Mouse (Mus musculus) hindbrain, embryonic 14.5 days (tissue): Measurements from ENCODE around the gene Hnrnpd. TPM values are rescaled to one million over a fixed set of nuclear protein-coding genes. Genes with fewer than 3 reads are reported as not detected.

Source experiments
- ATAC-seq: fragments of 200-750 bp; cut with Nextera tagmentation; 2 replicates; pipeline ENCODE4 v1.8.0; 2017; ENCODE audit warnings: moderate number of reproducible peaks, mild to moderate bottlenecking, moderate TSS enrichment, moderate library complexity; ENCODE audit not compliant: low FRiP score
- DNase-seq: peaks from one replicate; pipeline ENCODE4 v3.0.0-alpha.2; 2015; ENCODE audit warnings: low spot score
- H3K27ac ChIP-seq: fragments of 300-500 bp; sonication (generic); 2 replicates; pipeline ENCODE4 v1.5.1; 2014; ENCODE audit warnings: mild to moderate bottlenecking, moderate library complexity
- H3K27me3 ChIP-seq: fragments of 300-500 bp; sonication (generic); 2 replicates; pipeline ENCODE4 v1.6.1; 2014; ENCODE audit warnings: mild to moderate bottlenecking, low read length, mixed read lengths; ENCODE audit not compliant: control insufficient read depth, insufficient read depth
- H3K36me3 ChIP-seq: fragments of 300-500 bp; sonication (generic); replicated peaks from 2 replicates; pipeline ENCODE4 v1.6.1; 2014; ENCODE audit not compliant: control insufficient read depth, insufficient read depth
- H3K4me1 ChIP-seq: fragments of 300-500 bp; sonication (generic); replicated peaks from 2 replicates; pipeline ENCODE4 v1.6.1; 2014; ENCODE audit warnings: antibody characterized with exemption, low read length, mixed read lengths; ENCODE audit not compliant: control insufficient read depth, insufficient read depth
- H3K4me2 ChIP-seq: fragments of 300-500 bp; sonication (generic); replicated peaks from 2 replicates; pipeline ENCODE4 v1.6.1; 2014; ENCODE audit warnings: mild to moderate bottlenecking, moderate library complexity
- H3K4me3 ChIP-seq: fragments of 300-500 bp; sonication (generic); replicated peaks from 2 replicates; pipeline ENCODE4 v1.5.1; 2014; ENCODE audit warnings: mild to moderate bottlenecking, low read length
- H3K9ac ChIP-seq: fragments of 300-500 bp; sonication (generic); 2 replicates; pipeline ENCODE4 v1.6.1; 2014
- H3K9me3 ChIP-seq: fragments of 300-500 bp; sonication (generic); 2 replicates; pipeline ENCODE4 v1.6.1; 2016; ENCODE audit warnings: low read length; ENCODE audit not compliant: control insufficient read depth
- WGBS: fragments of 180-500 bp; shearing (Covaris S2); extraction: QIAGEN DNeasy Blood & Tissue Kit; methylation state at CpG from one replicate; pipeline ENCODE4 v1.1.7; 2014; 5-methylcytosine and 5-hydroxymethylcytosine counted together
- polyA plus RNA-seq: library from polyadenylated mRNA; unstranded; fragments of >200 nt; fragmentation: Nextera tagmentation; extraction: Ambion mirVana; gene quantifications from 2 replicates; pipeline ENCODE4 v1.2.1, GENCODE M21; 2014

Gene Hnrnpd
- polyA plus RNA-seq: 105 and 122 TPM in 2 replicates

DNA sequence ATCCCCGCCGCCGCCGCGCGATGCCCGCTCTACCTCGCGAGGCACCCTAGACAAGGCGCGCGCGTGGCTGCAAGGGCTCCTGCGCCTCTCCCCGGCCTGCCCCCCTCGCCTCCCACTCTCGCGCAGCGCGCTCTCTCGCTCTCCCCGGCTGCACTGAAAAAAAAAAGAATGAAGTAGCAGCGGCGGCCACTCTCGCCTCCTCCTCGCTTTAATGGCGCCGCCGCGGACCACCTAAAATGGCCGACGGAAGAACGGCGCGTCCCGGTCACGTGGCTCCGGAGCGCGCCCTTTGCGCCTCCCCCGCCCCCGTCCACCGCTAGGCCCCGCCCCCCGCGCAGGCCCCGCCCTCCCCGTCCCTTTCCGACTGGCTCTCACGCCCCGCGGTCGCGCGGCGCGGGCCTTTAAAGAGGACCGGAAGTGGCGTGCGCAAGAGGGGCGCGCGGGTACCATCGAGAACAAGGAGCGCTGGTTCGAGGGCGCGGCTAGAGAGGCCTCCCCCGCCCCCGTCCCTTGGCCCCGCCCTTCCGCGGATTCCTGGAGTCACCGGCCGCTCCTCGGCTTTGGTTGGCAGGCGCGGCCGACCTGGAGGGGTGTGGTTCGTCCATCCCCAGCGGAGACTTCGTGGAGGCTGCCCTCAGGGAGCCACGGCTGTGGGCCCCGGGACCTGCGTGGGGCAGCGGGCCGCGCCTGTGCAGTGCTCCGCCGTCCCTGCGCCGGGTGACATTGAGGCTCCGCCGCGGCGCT lies at the start of gene Hnrnpd, which contains the start of gene 4930524J08Rik:
Hnrnpd (minus strand) TSS at position 240 of the 744 bp plus-strand sequence.
4930524J08Rik (plus strand) TSS at position 363 of the 744 bp plus-strand sequence.
- H3K27ac ChIP-seq: peak within 1 kb of the TSS; percentile 98
- H3K4me1 ChIP-seq: peaks cover 30% of the 10 kb centered on the region
- peak within 1 kb of the TSS; percentile 96 for H3K4me3 ChIP-seq
- H3K9me3 ChIP-seq: no peaks in the 10 kb centered on the region
- DNase-seq (peak; percentile 97), ATAC-seq (peak; percentile 99)
- H3K9ac ChIP-seq: peak within 1 kb of the TSS; percentile 99
- no peaks in the 10 kb centered on the region for H3K36me3 ChIP-seq
- H3K27me3 ChIP-seq: no peaks in the 10 kb centered on the region
- WGBS: under 1% methylated on average over 80 of the region's 97 CpGs
- H3K4me2 ChIP-seq: peak within 1 kb of the TSS; percentile 72

DNA sequence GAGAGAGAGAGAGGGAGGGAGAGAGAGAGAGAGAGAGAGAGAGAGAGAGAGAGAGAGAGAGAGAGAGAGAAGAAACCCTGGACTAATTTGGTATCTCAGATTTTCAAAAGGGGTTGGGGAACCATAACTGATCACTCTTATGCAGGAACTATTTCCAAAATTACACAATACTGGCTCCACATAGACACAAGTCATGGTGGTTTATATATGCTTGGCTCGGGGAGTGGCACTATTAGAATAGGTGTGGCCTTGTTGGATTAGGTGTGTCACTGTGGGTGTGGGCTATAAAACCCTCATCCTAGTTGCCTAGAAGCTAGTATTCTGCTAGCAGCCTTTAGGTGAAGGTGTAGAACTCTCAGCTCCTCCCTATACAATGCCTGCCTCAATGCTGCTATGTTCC lies 46.1 kb upstream of the Hnrnpd start:
- H3K4me1 ChIP-seq: no peaks in the 10 kb centered on the region

DNA sequence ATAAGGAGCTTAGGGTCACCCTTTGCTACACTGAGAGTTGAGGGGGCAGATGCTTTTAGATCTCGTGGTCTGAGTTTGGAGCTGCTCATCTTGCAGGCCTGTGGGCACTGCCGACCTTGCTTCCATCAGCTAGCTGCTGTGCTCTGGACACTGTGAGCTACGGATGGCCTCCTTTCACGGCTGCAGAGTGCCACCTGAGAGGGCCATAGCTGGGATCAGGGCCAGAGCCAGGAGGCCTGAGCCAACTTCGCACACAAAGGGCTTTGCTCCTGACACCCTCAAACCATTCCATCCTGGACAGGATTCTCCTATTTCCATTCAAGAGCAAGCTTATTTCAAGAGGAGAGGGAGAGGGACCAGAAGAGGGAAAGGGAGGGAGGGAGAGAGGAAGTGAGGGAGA lies 45.7 kb upstream of the Hnrnpd start:
- H3K4me3 ChIP-seq: no peak overlapping the region
- no peak overlapping the region for H3K27ac ChIP-seq
- no peak overlapping the region for H3K4me2 ChIP-seq
- 82% methylated on average over 5 of the region's 5 CpGs for WGBS
- DNase-seq (no peak), ATAC-seq (no peak)
- no peak overlapping the region for H3K9ac ChIP-seq
- no peaks in the 10 kb centered on the region for H3K4me1 ChIP-seq
- no peaks in the 10 kb centered on the region for H3K27me3 ChIP-seq
- H3K9me3 ChIP-seq: no peaks in the 10 kb centered on the region
- H3K36me3 ChIP-seq: no peaks in the 10 kb centered on the region

More for the DNA sequence above, 46.1 kb upstream of the Hnrnpd start:
- 90% methylated on average over 1 of the region's 1 CpGs for WGBS
- H3K27ac ChIP-seq: no peak overlapping the region
- ATAC-seq (no peak), DNase-seq (no peak)
- no peaks in the 10 kb centered on the region for H3K36me3 ChIP-seq
- H3K9me3 ChIP-seq: no peaks in the 10 kb centered on the region
- H3K4me2 ChIP-seq: no peak overlapping the region
- no peaks in the 10 kb centered on the region for H3K27me3 ChIP-seq
- H3K9ac ChIP-seq: no peak overlapping the region
- H3K4me3 ChIP-seq: no peak overlapping the region

DNA sequence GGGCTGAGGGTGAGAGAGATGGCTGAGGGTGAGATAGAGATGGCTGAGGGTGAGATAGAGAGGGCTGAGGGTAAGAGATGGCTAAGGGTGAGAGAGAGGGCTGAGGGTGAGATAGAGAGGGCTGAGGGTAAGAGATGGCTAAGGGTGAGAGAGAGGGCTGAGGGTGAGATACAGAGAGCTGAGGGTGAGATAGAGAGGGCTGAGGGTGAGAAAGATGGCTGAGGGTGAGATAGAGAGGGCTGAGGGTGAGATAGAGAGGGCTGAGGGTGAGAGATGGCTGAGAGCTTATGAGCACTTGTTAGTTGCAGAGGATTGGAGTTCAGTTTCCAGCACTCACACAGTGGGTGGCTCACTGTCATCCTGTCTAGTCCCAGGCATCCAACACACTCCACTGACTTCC lies 41.4 kb upstream of the Hnrnpd start:
- Histone ChIP-seq H3K9ac (no peak overlapping the region), H3K4me2 (no peak overlapping the region), H3K4me3 (no peak overlapping the region), H3K4me1 (no peaks in the 10 kb centered on the region), H3K9me3 (no peaks in the 10 kb centered on the region), H3K36me3 (no peaks in the 10 kb centered on the region), H3K27me3 (no peaks in the 10 kb centered on the region), H3K27ac (no peak overlapping the region)
- ATAC-seq (no peak), DNase-seq (no peak)

DNA sequence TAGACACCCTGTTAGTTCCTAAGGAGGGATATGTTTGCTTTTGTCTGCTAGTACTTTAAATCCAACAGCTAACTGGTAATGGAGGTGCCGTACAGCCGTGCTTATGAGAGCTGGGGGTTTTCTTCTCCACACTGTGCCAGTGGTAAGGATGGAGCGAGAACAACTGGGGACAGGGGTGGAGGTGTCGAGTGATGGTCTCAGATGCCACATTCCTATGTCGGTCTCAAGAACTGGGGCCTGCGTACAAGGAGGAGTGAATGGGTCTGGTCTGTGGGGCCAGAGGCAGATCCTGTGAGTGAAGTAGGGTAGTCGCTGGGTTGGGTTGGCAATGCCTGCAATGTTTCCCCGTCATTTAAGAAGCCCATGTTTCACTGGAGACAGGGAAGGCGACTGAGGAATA lies 33.9 kb upstream of the Hnrnpd start:
- ATAC-seq: no peak

DNA sequence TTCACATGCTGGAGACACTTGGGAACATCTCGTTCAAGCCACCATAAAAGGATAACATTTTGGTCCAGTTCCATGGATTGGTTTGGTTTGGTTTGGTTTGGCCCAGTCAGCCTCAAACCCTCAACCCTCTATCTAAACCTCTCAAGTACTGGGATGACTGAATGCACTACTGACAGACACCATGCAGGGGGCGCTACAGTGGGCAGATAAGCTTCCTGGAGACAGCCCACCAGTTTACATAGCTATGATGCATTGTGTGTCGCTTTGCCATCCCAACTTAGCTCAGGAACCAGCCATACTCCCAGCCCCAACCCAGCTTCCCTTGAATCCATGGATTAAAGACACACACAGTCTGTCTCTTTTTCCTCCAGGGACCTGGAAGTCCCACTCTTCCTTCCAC lies 29.7 kb upstream of the Hnrnpd start:
- no peak for ATAC-seq

More for the DNA sequence above, 33.9 kb upstream of the Hnrnpd start:
- H3K4me3 ChIP-seq: no peak overlapping the region
- H3K9ac ChIP-seq: no peak overlapping the region
- no peak overlapping the region for H3K27ac ChIP-seq
- no peaks in the 10 kb centered on the region for H3K36me3 ChIP-seq
- H3K9me3 ChIP-seq: no peaks in the 10 kb centered on the region
- no peaks in the 10 kb centered on the region for H3K4me1 ChIP-seq
- H3K4me2 ChIP-seq: no peak overlapping the region
- DNase-seq: no peak
- 93% methylated on average over 9 of the region's 9 CpGs for WGBS
- H3K27me3 ChIP-seq: no peaks in the 10 kb centered on the region

DNA sequence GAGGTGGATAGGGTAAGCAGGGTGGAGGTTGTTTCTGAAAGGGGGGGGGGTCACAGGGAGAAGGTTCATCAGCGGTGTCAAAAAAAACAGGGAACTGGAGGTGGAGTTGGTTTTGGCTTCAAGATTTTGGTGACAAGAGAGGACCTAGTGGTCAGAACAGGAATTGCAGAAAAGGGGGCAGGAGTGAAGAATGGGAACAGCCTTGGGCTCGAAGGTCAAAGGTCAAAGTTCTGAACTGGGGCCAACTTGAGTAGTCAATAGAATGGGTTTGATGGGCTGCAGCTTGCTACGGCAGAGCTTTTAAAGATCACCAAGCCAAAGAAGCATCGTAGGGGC lies 28.3 kb upstream of the Hnrnpd start:
- no peaks in the 10 kb centered on the region for H3K36me3 ChIP-seq
- no peak overlapping the region for H3K4me2 ChIP-seq
- no peak overlapping the region for H3K27ac ChIP-seq
- no peak for DNase-seq
- no peaks in the 10 kb centered on the region for H3K9me3 ChIP-seq
- 85% methylated on average over 4 of the region's 4 CpGs for WGBS
- no peak overlapping the region for H3K4me3 ChIP-seq
- no peaks in the 10 kb centered on the region for H3K27me3 ChIP-seq
- H3K4me1 ChIP-seq: no peaks in the 10 kb centered on the region
- H3K9ac ChIP-seq: no peak overlapping the region
- no peak for ATAC-seq

More for the DNA sequence above, 29.7 kb upstream of the Hnrnpd start:
- WGBS: 61% methylated on average over 3 of the region's 3 CpGs
- no peaks in the 10 kb centered on the region for H3K36me3 ChIP-seq
- H3K4me1 ChIP-seq: no peaks in the 10 kb centered on the region
- no peak for DNase-seq
- no peak overlapping the region for H3K4me2 ChIP-seq
- no peaks in the 10 kb centered on the region for H3K27me3 ChIP-seq
- H3K27ac ChIP-seq: no peak overlapping the region
- no peaks in the 10 kb centered on the region for H3K9me3 ChIP-seq
- H3K9ac ChIP-seq: no peak overlapping the region
- H3K4me3 ChIP-seq: no peak overlapping the region

DNA sequence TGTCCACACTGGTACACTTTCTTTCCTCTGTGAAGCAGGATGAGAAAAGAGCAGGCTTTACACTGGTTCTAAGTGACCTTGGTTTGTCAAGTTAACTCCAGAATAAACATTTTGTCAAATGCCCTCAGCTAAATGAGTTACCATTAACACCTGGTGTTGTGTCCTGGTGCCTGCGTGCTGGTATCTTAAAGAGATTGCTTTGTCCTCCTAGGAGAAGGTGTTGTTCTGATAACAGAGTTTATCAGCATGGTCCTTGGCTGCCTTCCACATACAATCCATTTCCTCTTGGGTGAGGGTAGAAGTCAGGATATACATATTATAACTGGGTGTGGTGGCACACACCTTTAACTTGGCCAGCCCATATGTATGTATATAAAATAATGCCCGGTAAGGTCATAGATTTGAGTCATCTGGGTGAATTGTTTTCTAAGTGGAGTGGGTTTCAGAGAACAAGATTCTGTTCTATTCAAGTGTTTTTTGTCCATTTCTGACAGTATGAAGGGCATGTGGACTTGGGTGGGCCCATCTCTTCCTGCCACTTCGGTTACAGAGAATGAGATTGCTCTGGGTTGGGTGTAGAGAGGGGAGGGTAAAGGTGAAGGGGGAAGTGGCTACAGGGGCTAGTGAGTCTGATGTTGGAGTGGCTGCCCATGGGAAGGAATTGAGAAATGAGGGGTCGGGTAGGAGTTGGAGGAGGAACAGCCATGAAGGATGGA lies 27.7 kb upstream of the Hnrnpd start:
- Histone ChIP-seq H3K9ac (no peak overlapping the region), H3K27me3 (no peaks in the 10 kb centered on the region), H3K36me3 (no peaks in the 10 kb centered on the region), H3K4me2 (no peak overlapping the region), H3K9me3 (no peaks in the 10 kb centered on the region), H3K4me1 (no peaks in the 10 kb centered on the region), H3K27ac (no peak overlapping the region), H3K4me3 (no peak overlapping the region)
- ATAC-seq (no peak), DNase-seq (no peak)
- WGBS: 88% methylated on average over 4 of the region's 4 CpGs

DNA sequence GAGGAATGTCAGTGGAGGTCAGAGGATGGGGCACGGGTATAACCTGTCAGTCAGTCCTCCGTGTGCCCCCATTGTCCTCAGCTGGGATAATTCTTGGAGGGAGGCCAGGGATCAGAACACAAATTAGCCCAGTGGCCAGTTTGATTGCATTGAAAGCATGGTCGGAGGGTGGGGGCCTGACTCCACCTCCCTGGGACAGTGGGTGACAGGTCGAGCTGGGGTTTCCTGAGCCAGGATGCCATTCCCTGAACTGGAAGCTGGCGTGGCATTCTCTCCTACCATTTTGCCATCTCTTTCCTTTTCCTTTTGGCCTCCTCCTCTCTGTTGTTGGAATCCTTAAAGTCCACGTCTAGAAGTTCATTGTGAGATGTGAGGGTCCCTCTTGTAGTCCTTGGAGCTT lies 27.2 kb upstream of the Hnrnpd start:
- ATAC-seq: no peak

More for the DNA sequence above, 27.2 kb upstream of the Hnrnpd start:
- H3K27me3 ChIP-seq: no peaks in the 10 kb centered on the region
- H3K27ac ChIP-seq: no peak overlapping the region
- no peak for DNase-seq
- WGBS: 76% methylated on average over 6 of the region's 6 CpGs
- H3K36me3 ChIP-seq: no peaks in the 10 kb centered on the region
- no peak overlapping the region for H3K4me3 ChIP-seq
- H3K9me3 ChIP-seq: no peaks in the 10 kb centered on the region
- no peak overlapping the region for H3K9ac ChIP-seq
- no peak overlapping the region for H3K4me2 ChIP-seq
- no peaks in the 10 kb centered on the region for H3K4me1 ChIP-seq
